Mouse (Mus musculus) ES-Bruce4 (cell line): ENCODE measurements around the gene Pcbp2. TPM values are rescaled to one million over a fixed set of nuclear protein-coding genes. Genes with fewer than 3 reads are reported as not detected.

Experiments used
- H3K27ac ChIP-seq: 2 replicates; pipeline ENCODE4 v1.5.1; 2012; ENCODE audit warnings: low read length, inconsistent platforms; ENCODE audit not compliant: insufficient read depth
- H3K27me3 ChIP-seq: 2 replicates; pipeline ENCODE4 v1.6.1; 2012; ENCODE audit warnings: mild to moderate bottlenecking, low read length, inconsistent platforms; ENCODE audit not compliant: control insufficient read depth, poor library complexity, insufficient read depth, severe bottlenecking
- H3K36me3 ChIP-seq: 2 replicates; pipeline ENCODE4 v1.6.1; 2012; ENCODE audit warnings: inconsistent platforms, mild to moderate bottlenecking, low read length, moderate library complexity; ENCODE audit not compliant: control insufficient read depth, poor library complexity, insufficient read depth, severe bottlenecking
- H3K4me1 ChIP-seq: one replicate; pipeline ENCODE4 v1.8.1; 2011; ENCODE audit warnings: low read length; ENCODE audit not compliant: control insufficient read depth, insufficient read depth
- H3K4me3 ChIP-seq: 2 replicates; pipeline ENCODE4 v1.5.1; 2011; ENCODE audit warnings: low read depth, mild to moderate bottlenecking, low read length
- H3K9ac ChIP-seq: 2 replicates; pipeline ENCODE4 v1.6.1; 2012; ENCODE audit warnings: low read depth, mild to moderate bottlenecking, inconsistent platforms; ENCODE audit not compliant: poor library complexity, severe bottlenecking
- H3K9me3 ChIP-seq: replicated peaks from 2 replicates; pipeline ENCODE4 v1.6.1; 2012; ENCODE audit warnings: mild to moderate bottlenecking, low read length, inconsistent platforms; ENCODE audit not compliant: control insufficient read depth, poor library complexity, insufficient read depth, severe bottlenecking
- CTCF ChIP-seq: IDR thresholded peaks from one replicate; pipeline ENCODE4 v1.8.1; 2011; ENCODE audit warnings: low read depth, low read length
- EP300 ChIP-seq: IDR thresholded peaks from 2 replicates; pipeline ENCODE4 v1.6.1; 2011; ENCODE audit warnings: low read depth, low read length; ENCODE audit not compliant: insufficient read depth
- POLR2A ChIP-seq: IDR thresholded peaks from one replicate; pipeline ENCODE4 v1.8.1; 2011; ENCODE audit warnings: low read length; ENCODE audit not compliant: insufficient read depth
- polyA plus RNA-seq: library from polyadenylated mRNA; stranded (reverse); fragments of >200 nt; gene quantifications from 2 replicates; pipeline ENCODE4 v1.2.4, GENCODE M21; 2011; ENCODE audit warnings: low read depth; ENCODE audit not compliant: missing spikeins, insufficient read depth, insufficient read length

The Pcbp2 gene
- polyA plus RNA-seq, 1 experiment = 1,129 TPM

- no peaks in the 10 kb centered on the region for H3K9me3 ChIP-seq
- peaks cover 2% of the 10 kb centered on the region; the same call in 1 of the 2 replicates for H3K36me3 ChIP-seq
- no peak overlapping the region for H3K27ac ChIP-seq
- H3K4me3 ChIP-seq = no peak overlapping the region
- TF ChIP-seq POLR2A = no peak
- TF ChIP-seq CTCF = no peak
- no peak for TF ChIP-seq EP300
- no peaks in the 10 kb centered on the region for H3K4me1 ChIP-seq
- H3K9ac ChIP-seq = no peak overlapping the region
- H3K27me3 ChIP-seq = no peaks in the 10 kb centered on the region
Observed at GRCm38 (mm10) chr15:102544801-102545200, 74.5 kb downstream of the Pcbp2 start.

GRCm38 (mm10) chr15:102546246-102546645 lies 75.9 kb downstream of the Pcbp2 start:
- no peak overlapping the region for H3K9ac ChIP-seq
- no peaks in the 10 kb centered on the region for H3K27me3 ChIP-seq
- H3K36me3 ChIP-seq = peaks cover 2% of the 10 kb centered on the region; the same call in 1 of the 2 replicates
- H3K4me3 ChIP-seq = no peak overlapping the region
- no peaks in the 10 kb centered on the region for H3K9me3 ChIP-seq
- H3K4me1 ChIP-seq = no peaks in the 10 kb centered on the region
- no peak for TF ChIP-seq POLR2A
- no peak for TF ChIP-seq EP300
- TF ChIP-seq CTCF = no peak
- H3K27ac ChIP-seq = no peak overlapping the region

GRCm38 (mm10) chr15:102546677-102547427 lies 76.5 kb downstream of the Pcbp2 start:
- Histone ChIP-seq H3K36me3 (peaks cover 2% of the 10 kb centered on the region), H3K9me3 (no peaks in the 10 kb centered on the region), H3K27me3 (no peaks in the 10 kb centered on the region), H3K4me3 (no peak overlapping the region), H3K9ac (no peak overlapping the region), H3K27ac (no peak overlapping the region), H3K4me1 (no peaks in the 10 kb centered on the region)
- TF ChIP-seq EP300 = no peak
- no peak for TF ChIP-seq POLR2A
- no peak for TF ChIP-seq CTCF

GRCm38 (mm10) chr15:102547478-102547877 lies 77.1 kb downstream of the Pcbp2 start:
- no peak for TF ChIP-seq POLR2A
- no peak for TF ChIP-seq CTCF
- TF ChIP-seq EP300 = no peak
- Histone ChIP-seq H3K9ac (no peak overlapping the region), H3K27ac (no peak overlapping the region), H3K4me3 (no peak overlapping the region), H3K9me3 (no peaks in the 10 kb centered on the region), H3K36me3 (peaks cover 2% of the 10 kb centered on the region), H3K4me1 (no peaks in the 10 kb centered on the region), H3K27me3 (no peaks in the 10 kb centered on the region)

Other genes with a start within 250 kb of the Pcbp2 start
- gene Itgb7, start 238.6 kb upstream of the Pcbp2 start, polyA plus RNA-seq = 3.1 and 9.7 TPM in 2 replicates
- 38.6 and 42.7 TPM in 2 replicates for gene Rarg, start 213.0 kb upstream of the Pcbp2 start, polyA plus RNA-seq
- gene Gm9918, start 200.0 kb upstream of the Pcbp2 start, polyA plus RNA-seq = 0.81 and 1.1 TPM in 2 replicates
- 23.2 and 28.0 TPM in 2 replicates for gene Mfsd5, start 191.1 kb upstream of the Pcbp2 start, polyA plus RNA-seq
- 68.7 and 71.7 TPM in 2 replicates for gene Espl1, start 174.3 kb upstream of the Pcbp2 start, polyA plus RNA-seq
- 233 and 309 TPM in 2 replicates for gene Pfdn5, start 144.4 kb upstream of the Pcbp2 start, polyA plus RNA-seq
- gene Myg1, start 138.8 kb upstream of the Pcbp2 start, polyA plus RNA-seq = 38.6 and 48.8 TPM in 2 replicates
- 196 and 252 TPM in 2 replicates for gene Aaas, start 119.8 kb upstream of the Pcbp2 start, polyA plus RNA-seq
- gene Sp7, start 103.4 kb upstream of the Pcbp2 start, polyA plus RNA-seq = not detected in 2 replicates
- 103 and 106 TPM in 2 replicates for gene Sp1, start 64.4 kb upstream of the Pcbp2 start, polyA plus RNA-seq
- 1.8 and 2.8 TPM in 2 replicates for gene Amhr2, start 25.2 kb upstream of the Pcbp2 start, polyA plus RNA-seq
- gene Prr13, start 11.5 kb upstream of the Pcbp2 start, polyA plus RNA-seq = 49.7 and 55.4 TPM in 2 replicates
- not detected in 2 replicates for gene Gm10337, start 33.2 kb downstream of the Pcbp2 start, polyA plus RNA-seq
- 11.1 and 14.0 TPM in 2 replicates for gene Map3k12, start 46.5 kb downstream of the Pcbp2 start, polyA plus RNA-seq
- 45.3 and 47.5 TPM in 2 replicates for gene Tarbp2, start 47.7 kb downstream of the Pcbp2 start, polyA plus RNA-seq
- 0.68 and 1.0 TPM in 2 replicates for gene Npff, start 54.4 kb downstream of the Pcbp2 start, polyA plus RNA-seq
- not detected in 2 replicates for gene Gm28047, start 154.5 kb downstream of the Pcbp2 start, polyA plus RNA-seq
- 40.2 and 49.3 TPM in 2 replicates for gene Atf7, start 154.9 kb downstream of the Pcbp2 start, polyA plus RNA-seq
- 201 and 203 TPM in 2 replicates for gene Atp5g2, start 201.8 kb downstream of the Pcbp2 start, polyA plus RNA-seq